Mouse (Mus musculus) T-helper 2 cell (primary cell): Measurements from ENCODE around the gene Ndufa12.

ENCODE experiments used
- in situ Hi-C: fragments of 300-600 bp; cut with MboI, MseI; formaldehyde crosslinking; loops from one replicate; pipeline ENCODE4 v1.15.1; 2025; ENCODE audit warnings: high pct_unique_total_duplicates

The Ndufa12 gene

GRCm38 (mm10) chr10:94230172-94230981 is 31.9 kb downstream of the Ndufa12 start:
- in situ Hi-C loops = no loop called here

- in situ Hi-C loops = no loop called here
Measured at GRCm38 (mm10) chr10:94231025-94231424, 32.5 kb downstream of the Ndufa12 start.

- in situ Hi-C loops = no loop called here
Measured at GRCm38 (mm10) chr10:94235200-94235599, 36.7 kb downstream of the Ndufa12 start.

GRCm38 (mm10) chr10:94241346-94241745 is 42.8 kb downstream of the Ndufa12 start:
- in situ Hi-C loops = no loop called here

GRCm38 (mm10) chr10:94247748-94248349 is 49.3 kb downstream of the Ndufa12 start:
- in situ Hi-C loops = no loop called here

GRCm38 (mm10) chr10:94249575-94250456 is 51.3 kb downstream of the Ndufa12 start:
- in situ Hi-C loops = no loop called here

- in situ Hi-C loops = no loop called here
Measured at GRCm38 (mm10) chr10:94253260-94253807, 54.8 kb downstream of the Ndufa12 start.

GRCm38 (mm10) chr10:94254766-94255165 is 56.2 kb downstream of the Ndufa12 start:
- in situ Hi-C loops = no loop called here

- in situ Hi-C loops = no loop called here
Measured at GRCm38 (mm10) chr10:94255744-94256143, 57.2 kb downstream of the Ndufa12 start.

- in situ Hi-C loops = no loop called here
Measured at GRCm38 (mm10) chr10:94256518-94256917, 58.0 kb downstream of the Ndufa12 start.

GRCm38 (mm10) chr10:94260544-94260943 is 62.0 kb downstream of the Ndufa12 start:
- in situ Hi-C loops = no loop called here

GRCm38 (mm10) chr10:94262646-94263045 is 64.1 kb downstream of the Ndufa12 start:
- in situ Hi-C loops = no loop called here

GRCm38 (mm10) chr10:94263211-94263610 is 64.7 kb downstream of the Ndufa12 start:
- in situ Hi-C loops = no loop called here

- in situ Hi-C loops = no loop called here
Measured at GRCm38 (mm10) chr10:94265656-94266542, 67.4 kb downstream of the Ndufa12 start.
